Mouse (Mus musculus) stomach, postnatal 0 days (tissue): ENCODE measurements at regions not wholly inside any gene's neighbourhood (a gene's known extent, or its start where the extent isn't known, plus 50 kb on each side); places are given as distances from the start of the nearest gene placed in this dataset.

Experiments
- ATAC-seq: fragments of 200-750 bp; cut with Nextera tagmentation; 2 replicates; pipeline ENCODE4 v1.8.0; 2017; ENCODE audit not compliant: low FRiP score, low TSS enrichment
- DNase-seq: peaks from one replicate; pipeline ENCODE4 v3.0.0-alpha.2; 2016; ENCODE audit warnings: low spot score
- H3K27ac ChIP-seq: fragments of 300-500 bp; sonication (generic); replicated peaks from 2 replicates; pipeline ENCODE4 v1.5.1; 2014; ENCODE audit warnings: mild to moderate bottlenecking, control low read depth
- H3K27me3 ChIP-seq: fragments of 300-500 bp; sonication (generic); 2 replicates; pipeline ENCODE4 v1.6.1; 2014; ENCODE audit warnings: low read length; ENCODE audit not compliant: control insufficient read depth, insufficient read depth
- H3K36me3 ChIP-seq: fragments of 300-500 bp; sonication (generic); 2 replicates; pipeline ENCODE4 v1.6.1; 2014; ENCODE audit warnings: low read length, mixed read lengths; ENCODE audit not compliant: control insufficient read depth, insufficient read depth
- H3K4me1 ChIP-seq: fragments of 300-500 bp; sonication (generic); replicated peaks from 2 replicates; pipeline ENCODE4 v1.6.1; 2014; ENCODE audit warnings: antibody characterized with exemption; ENCODE audit not compliant: control insufficient read depth, insufficient read depth
- H3K4me2 ChIP-seq: fragments of 300-500 bp; sonication (generic); replicated peaks from 2 replicates; pipeline ENCODE4 v1.6.1; 2014; ENCODE audit warnings: low read depth, mild to moderate bottlenecking, control low read depth, moderate library complexity
- H3K4me3 ChIP-seq: fragments of 300-500 bp; sonication (generic); 2 replicates; pipeline ENCODE4 v1.5.1; 2014; ENCODE audit warnings: low read depth, low read length, control low read depth
- H3K9ac ChIP-seq: fragments of 300-500 bp; sonication (generic); 2 replicates; pipeline ENCODE4 v1.6.1; 2014; ENCODE audit warnings: mild to moderate bottlenecking, low read length, control low read depth, mixed read lengths
- H3K9me3 ChIP-seq: fragments of 300-500 bp; sonication (generic); 2 replicates; pipeline ENCODE4 v1.6.1; 2016; ENCODE audit warnings: low read length; ENCODE audit not compliant: control insufficient read depth
- CTCF ChIP-seq: IDR thresholded peaks from 2 replicates; pipeline ENCODE4 v1.5.1; 2016; ENCODE audit warnings: antibody characterized with exemption, low read depth, mild to moderate bottlenecking, moderate library complexity
- EP300 ChIP-seq: optimal IDR thresholded peaks from 2 replicates; pipeline ENCODE3; 2016; ENCODE audit warnings: antibody characterized with exemption
- WGBS: fragments of 180-500 bp; shearing (Covaris S2); extraction: QIAGEN DNeasy Blood & Tissue Kit; methylation state at CpG from one replicate; pipeline ENCODE4 v1.1.7; 2014; 5-methylcytosine and 5-hydroxymethylcytosine counted together

DNA sequence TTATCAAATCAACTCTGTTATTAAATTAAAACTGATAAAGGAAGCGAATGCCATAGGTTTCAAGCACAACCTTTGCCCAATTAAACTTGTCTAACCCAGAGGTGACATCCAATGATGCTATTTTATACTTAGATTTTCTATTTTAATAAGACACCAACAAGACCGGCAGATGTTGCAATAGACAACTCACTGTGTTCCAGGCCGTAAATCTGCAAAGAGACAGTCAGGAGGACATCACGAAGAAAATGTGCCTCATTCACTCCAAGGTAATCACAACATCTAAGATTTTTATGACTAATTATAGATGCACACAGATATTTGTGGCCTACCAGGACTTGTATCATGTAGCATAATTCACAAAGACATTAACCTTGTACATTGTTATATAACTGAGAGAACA is 281.5 kb upstream of the Cd180 start:
- Histone ChIP-seq H3K9me3 (no peaks in the 10 kb centered on the region), H3K36me3 (no peaks in the 10 kb centered on the region), H3K4me2 (no peak overlapping the region), H3K9ac (no peak overlapping the region), H3K4me1 (no peaks in the 10 kb centered on the region), H3K4me3 (no peak overlapping the region), H3K27me3 (no peaks in the 10 kb centered on the region), H3K27ac (no peak overlapping the region)
- DNase-seq: no peak
- TF ChIP-seq EP300 (no peak), CTCF (no peak)
- ATAC-seq: no peak
- 91% methylated on average over 4 of the region's 4 CpGs for WGBS

DNA sequence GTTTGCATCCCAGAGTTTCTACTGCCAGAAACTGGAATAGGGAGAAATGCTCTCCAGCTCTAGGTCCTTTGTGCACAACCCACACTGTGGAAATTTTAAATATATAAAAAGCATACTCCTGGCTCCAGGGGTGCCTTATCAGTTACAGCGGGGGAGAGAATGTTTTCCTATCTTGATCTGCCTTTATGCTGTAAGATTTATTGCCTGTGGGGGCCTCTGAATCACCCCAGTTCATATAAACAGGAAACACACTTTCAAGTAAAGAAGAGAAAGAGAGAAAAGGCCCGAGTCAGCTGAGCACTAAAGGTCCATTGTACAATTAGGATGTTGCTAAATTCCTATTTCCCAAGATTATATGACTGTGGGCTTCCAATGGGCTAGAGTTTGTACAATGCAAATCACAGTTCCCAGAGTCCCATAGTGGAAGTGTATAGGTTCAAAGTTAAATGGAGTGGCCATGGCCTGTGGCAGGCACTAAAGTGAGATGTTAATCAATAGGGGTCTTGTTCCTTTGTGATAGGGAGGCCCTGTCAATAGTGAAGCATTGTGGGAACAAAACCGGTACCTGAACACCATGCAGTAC is 258.9 kb upstream of the Cd180 start:
- Histone ChIP-seq H3K36me3 (no peaks in the 10 kb centered on the region), H3K27ac (no peak overlapping the region), H3K4me1 (no peaks in the 10 kb centered on the region; the same call in 1 of the 2 replicates), H3K9me3 (no peaks in the 10 kb centered on the region), H3K4me3 (no peak overlapping the region), H3K27me3 (no peaks in the 10 kb centered on the region), H3K4me2 (no peak overlapping the region), H3K9ac (no peak overlapping the region)
- TF ChIP-seq CTCF (no peak), EP300 (no peak)
- DNase-seq: no peak
- 35% methylated on average over 3 of the region's 3 CpGs for WGBS
- no peak for ATAC-seq

DNA sequence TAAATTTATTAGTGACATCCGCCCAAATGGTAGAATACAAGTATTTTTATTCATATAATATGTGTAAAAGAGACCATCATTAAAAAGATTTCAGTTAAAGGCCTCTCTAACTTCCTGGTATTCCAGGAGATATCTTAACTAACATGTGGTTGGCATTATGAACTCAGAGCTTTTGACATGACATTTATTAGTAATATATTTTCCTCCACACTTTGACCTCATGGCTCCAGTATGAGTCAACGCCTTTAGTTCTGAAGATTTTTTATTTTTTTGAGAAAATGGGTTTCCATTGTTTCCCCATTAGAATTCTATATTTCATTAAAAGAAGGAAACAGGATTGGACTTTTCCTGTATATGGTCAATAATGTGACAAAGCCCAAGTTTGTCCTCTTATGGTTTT is 250.7 kb upstream of the Cd180 start:
- H3K4me1 ChIP-seq: no peaks in the 10 kb centered on the region
- H3K9me3 ChIP-seq: no peaks in the 10 kb centered on the region
- no peak for TF ChIP-seq CTCF
- no peak overlapping the region for H3K4me3 ChIP-seq
- ATAC-seq: no peak
- H3K27me3 ChIP-seq: no peaks in the 10 kb centered on the region
- 75% methylated on average over 2 of the region's 2 CpGs for WGBS
- H3K9ac ChIP-seq: no peak overlapping the region
- no peak overlapping the region for H3K27ac ChIP-seq
- H3K36me3 ChIP-seq: no peaks in the 10 kb centered on the region
- no peak for DNase-seq
- no peak overlapping the region for H3K4me2 ChIP-seq

DNA sequence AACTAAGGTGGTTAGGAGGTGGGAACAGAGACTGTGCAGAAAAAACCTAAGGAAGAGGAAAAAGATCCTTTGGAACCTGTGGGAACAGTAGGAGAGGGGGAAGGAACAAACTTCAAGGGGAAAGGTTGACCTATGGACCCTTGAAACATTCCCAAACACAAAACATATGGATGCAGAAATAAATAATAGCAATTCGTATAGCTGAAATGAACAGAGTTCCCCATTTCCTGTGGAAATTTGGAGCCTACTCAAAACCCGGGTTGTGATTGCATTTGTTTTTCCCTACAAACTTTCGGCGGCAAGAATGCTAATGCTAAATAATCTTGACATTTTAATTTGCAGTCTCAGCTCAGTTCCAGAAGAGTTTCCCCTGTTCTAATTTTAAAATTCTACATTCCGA is 246.0 kb upstream of the Cd180 start:
- WGBS: 55% methylated on average over 5 of the region's 5 CpGs
- Histone ChIP-seq H3K27me3 (no peaks in the 10 kb centered on the region), H3K9me3 (no peaks in the 10 kb centered on the region), H3K4me2 (no peak overlapping the region), H3K36me3 (no peaks in the 10 kb centered on the region), H3K9ac (no peak overlapping the region), H3K4me3 (no peak overlapping the region), H3K27ac (no peak overlapping the region), H3K4me1 (no peaks in the 10 kb centered on the region)
- DNase-seq: no peak
- ATAC-seq: no peak
- TF ChIP-seq CTCF (no peak), EP300 (no peak)

DNA sequence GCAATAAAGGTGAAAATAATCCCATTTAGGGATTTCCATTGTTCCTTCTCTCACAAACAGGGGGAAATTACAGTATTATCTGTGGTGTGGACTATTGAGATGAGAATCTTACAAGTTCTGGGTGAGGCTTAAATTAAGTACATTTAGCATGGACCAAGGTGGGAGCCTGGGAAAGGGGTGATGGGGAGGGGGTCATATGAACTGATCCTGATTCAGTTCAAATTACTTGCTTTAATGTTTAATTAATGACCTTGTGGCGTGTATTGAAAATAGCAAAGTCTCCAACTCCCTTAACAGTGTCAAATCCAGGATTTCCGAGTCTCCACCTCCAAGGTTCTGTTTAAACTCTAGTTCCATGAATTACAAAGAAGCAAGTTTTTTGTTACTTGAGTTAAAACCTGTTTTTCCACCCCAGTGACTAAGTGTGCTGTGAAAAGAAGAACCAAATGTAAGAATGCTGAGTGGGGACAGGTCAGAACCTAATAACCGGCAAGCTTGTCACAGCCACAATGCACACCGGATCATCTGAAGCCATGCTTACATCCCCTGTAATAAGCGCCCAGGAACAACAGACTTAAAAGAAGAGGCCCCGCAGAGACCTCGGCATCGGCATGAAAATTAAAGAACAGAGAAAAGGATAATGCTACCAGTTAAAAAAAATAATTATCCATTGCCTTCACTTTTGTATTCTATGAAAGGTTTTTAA is 243.8 kb upstream of the Cd180 start:
- Histone ChIP-seq H3K4me3 (no peak overlapping the region), H3K4me1 (no peaks in the 10 kb centered on the region), H3K9ac (no peak overlapping the region), H3K36me3 (no peaks in the 10 kb centered on the region), H3K27ac (no peak overlapping the region), H3K9me3 (no peaks in the 10 kb centered on the region), H3K4me2 (no peak overlapping the region; the same call in 1 of the 2 replicates), H3K27me3 (no peaks in the 10 kb centered on the region)
- 46% methylated on average over 8 of the region's 8 CpGs for WGBS
- DNase-seq: no peak
- TF ChIP-seq EP300 (no peak), CTCF (no peak)
- no peak for ATAC-seq

DNA sequence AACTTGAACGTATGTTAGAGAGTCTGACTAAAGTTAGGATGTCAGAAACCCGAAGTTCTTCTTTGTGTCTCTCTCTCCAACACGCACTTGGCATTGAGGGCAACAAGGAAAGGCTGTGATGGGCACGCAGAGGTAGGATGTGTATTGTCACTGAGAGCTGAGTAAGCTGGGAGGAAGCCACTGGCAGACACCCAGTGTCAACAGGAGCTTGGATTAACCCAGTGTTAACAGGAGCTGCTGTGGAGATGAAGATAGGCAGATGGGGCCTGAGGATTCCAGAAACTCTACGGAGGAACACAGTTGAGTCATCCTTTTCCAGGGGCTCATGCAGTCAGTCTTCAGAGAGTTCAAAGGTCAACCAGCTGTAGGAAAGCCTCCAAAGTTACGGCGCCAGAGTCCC is 242.2 kb upstream of the Cd180 start:
- H3K4me3 ChIP-seq: no peak overlapping the region
- WGBS: 56% methylated on average over 7 of the region's 7 CpGs
- H3K9ac ChIP-seq: no peak overlapping the region
- H3K27ac ChIP-seq: no peak overlapping the region
- no peaks in the 10 kb centered on the region for H3K4me1 ChIP-seq
- ATAC-seq: no peak
- no peak for DNase-seq
- H3K36me3 ChIP-seq: no peaks in the 10 kb centered on the region
- H3K4me2 ChIP-seq: no peak overlapping the region
- no peaks in the 10 kb centered on the region for H3K27me3 ChIP-seq
- H3K9me3 ChIP-seq: no peaks in the 10 kb centered on the region
- no peak for TF ChIP-seq EP300
- TF ChIP-seq CTCF: no peak
